ENCODE assay signal across 14 mouse cellular contexts in genomic region chr3:51977654-51978352, GRCm38 (mm10).
DNase-seq lines count a peak whose midpoint lies in the region; ATAC-seq and TF ChIP-seq lines count a peak whose summit lies in the region.
"Had no signal": no experiment of that assay in that cellular context is flagged by ENCODE, and none has a peak within 500 bp of the region (broad histone marks: within the 10 kb centered on the region; RNA-seq: fewer than 3 reads in every experiment).

No protein-coding gene starts in this region.

- no peak overlapping the region for H3K4me3 ChIP-seq in intestine, embryonic 15.5 days (replicated peaks)
- H3K4me3 ChIP-seq in lung, embryonic 16.5 days (ENCODE audit: low read length) = no peak overlapping the region
- no peak overlapping the region for H3K4me3 ChIP-seq in heart, adult 2 months
- H3K4me3 ChIP-seq: embryonic facial prominence, embryonic 13.5 days; forebrain, embryonic 13.5 days; myocyte had no signal

- H3K9ac ChIP-seq in intestine, embryonic 15.5 days = no peak overlapping the region
- no peak overlapping the region for H3K9ac ChIP-seq in lung, embryonic 16.5 days (ENCODE audit: low read length)
- no peak overlapping the region for H3K9ac ChIP-seq in heart, adult 2 months (ENCODE audit: low read depth, low read length)
- H3K9ac ChIP-seq: embryonic facial prominence, embryonic 13.5 days; forebrain, embryonic 13.5 days had no signal

- no peaks in the 10 kb centered on the region for H3K27me3 ChIP-seq in intestine, embryonic 15.5 days (replicated peaks)
- no peaks in the 10 kb centered on the region for H3K27me3 ChIP-seq in lung, embryonic 16.5 days (ENCODE audit: control insufficient read depth, insufficient read depth, low read depth, low read length)
- H3K27me3 ChIP-seq in heart, adult 2 months (ENCODE audit: control insufficient read depth, insufficient read depth, low read length) = no peaks in the 10 kb centered on the region
- H3K27me3 ChIP-seq: embryonic facial prominence, embryonic 13.5 days; forebrain, embryonic 13.5 days had no signal

- TF ChIP-seq CTCF in heart, adult 2 months (IDR thresholded peaks at IDR 0.05) = no peak

- H3K79me2 ChIP-seq in heart, adult 2 months (replicated peaks; ENCODE audit: control insufficient read depth, insufficient read depth, low read length) = no peaks in the 10 kb centered on the region

- no peak for TF ChIP-seq EP300 in heart, adult 2 months (IDR thresholded peaks at IDR 0.05; ENCODE audit: insufficient read depth, low read depth, low read length)

- TF ChIP-seq POLR2A in heart, adult 2 months (IDR thresholded peaks at IDR 0.05; ENCODE audit: insufficient read depth, low read depth, low read length) = no peak

- intact Hi-C loops in heart, adult 2 months (cut with DNase I) = no loop called here

- peak overlapping the region; percentile 20 for H3K4me2 ChIP-seq in intestine, embryonic 15.5 days (replicated peaks)
- peak overlapping the region; percentile 2; the same call in 1 of the 2 replicates for H3K4me2 ChIP-seq in lung, embryonic 16.5 days (ENCODE audit: low read depth, low read length)
- H3K4me2 ChIP-seq: embryonic facial prominence, embryonic 13.5 days; forebrain, embryonic 13.5 days had no signal

- no peaks in the 10 kb centered on the region for H3K9me3 ChIP-seq in intestine, embryonic 15.5 days
- H3K9me3 ChIP-seq in lung, embryonic 16.5 days (ENCODE audit: control insufficient read depth, low read length) = no peaks in the 10 kb centered on the region
- H3K9me3 ChIP-seq: embryonic facial prominence, embryonic 13.5 days; forebrain, embryonic 13.5 days had no signal

- peaks cover 5% of the 10 kb centered on the region; the same call in 1 of the 2 replicates for H3K4me1 ChIP-seq in intestine, embryonic 15.5 days (replicated peaks)
- H3K4me1 ChIP-seq in lung, embryonic 16.5 days (replicated peaks; ENCODE audit: control insufficient read depth, insufficient read depth, low read length) = peaks cover 16% of the 10 kb centered on the region
- H3K4me1 ChIP-seq in heart, adult 2 months (ENCODE audit: control insufficient read depth, insufficient read depth, low read length) = no peaks in the 10 kb centered on the region
- H3K4me1 ChIP-seq: forebrain, embryonic 13.5 days had no signal

- WGBS in intestine, embryonic 15.5 days = 48% methylated on average over 8 of the region's 8 CpGs
- 51% methylated on average over 8 of the region's 8 CpGs for WGBS in lung, embryonic 16.5 days
- WGBS in heart, adult 2 months = 88% methylated on average over 8 of the region's 8 CpGs

- peak; percentile 11 for DNase-seq in kidney, adult 9 months
- DNase-seq in kidney, adult 18-20 months = no peak
- DNase-seq in kidney, postnatal 25 days = peak; percentile 24 to 38
- no peak for DNase-seq in heart, adult 2 months
- no peak for DNase-seq in ovary, adult 18-20 months (ENCODE audit: low spot score)
- DNase-seq: cerebellum, adult 2 months; right cerebral cortex, postnatal 25 days had no signal

- H3K27ac ChIP-seq in intestine, embryonic 15.5 days = peak overlapping the region; percentile 22; the same call in 1 of the 2 replicates
- peak overlapping the region; percentile 21 for H3K27ac ChIP-seq in lung, embryonic 16.5 days (ENCODE audit: low read length)
- H3K27ac ChIP-seq in heart, adult 2 months = no peak overlapping the region
- H3K27ac ChIP-seq: embryonic facial prominence, embryonic 13.5 days; forebrain, embryonic 13.5 days had no signal

- peak; percentile 90 for ATAC-seq in intestine, embryonic 15.5 days
- peak; percentile 78 for ATAC-seq in lung, embryonic 16.5 days (ENCODE audit: low read depth)
- ATAC-seq in erythroid progenitor cell, adult 5-6 weeks (replicated peaks; ENCODE audit: low FRiP score, poor library complexity, severe bottlenecking) = no peak
- ATAC-seq: activated CD4-positive, CD25-positive, alpha-beta regulatory T cell, adult 4 months; forebrain, embryonic 13.5 days had no signal

- H3K36me3 ChIP-seq in intestine, embryonic 15.5 days = no peaks in the 10 kb centered on the region
- H3K36me3 ChIP-seq in lung, embryonic 16.5 days (ENCODE audit: control insufficient read depth, insufficient read depth, low read length) = no peaks in the 10 kb centered on the region
- H3K36me3 ChIP-seq in heart, adult 2 months (ENCODE audit: control insufficient read depth, insufficient read depth, low read length) = no peaks in the 10 kb centered on the region
- H3K36me3 ChIP-seq: embryonic facial prominence, embryonic 13.5 days had no signal

Comparison
In these comparisons a context has a peak if more than half of its experiments do, and no peak if none do; other contexts are left out.
1. DNase-seq: peak in kidney, adult 9 months (single experiment) and kidney, postnatal 25 days (2 of 2); none in kidney, adult 18-20 months (single experiment), heart, adult 2 months (0 of 2) and ovary, adult 18-20 months (single experiment).